Mouse (Mus musculus): ENCODE results near the gene BC049352.

DNA sequence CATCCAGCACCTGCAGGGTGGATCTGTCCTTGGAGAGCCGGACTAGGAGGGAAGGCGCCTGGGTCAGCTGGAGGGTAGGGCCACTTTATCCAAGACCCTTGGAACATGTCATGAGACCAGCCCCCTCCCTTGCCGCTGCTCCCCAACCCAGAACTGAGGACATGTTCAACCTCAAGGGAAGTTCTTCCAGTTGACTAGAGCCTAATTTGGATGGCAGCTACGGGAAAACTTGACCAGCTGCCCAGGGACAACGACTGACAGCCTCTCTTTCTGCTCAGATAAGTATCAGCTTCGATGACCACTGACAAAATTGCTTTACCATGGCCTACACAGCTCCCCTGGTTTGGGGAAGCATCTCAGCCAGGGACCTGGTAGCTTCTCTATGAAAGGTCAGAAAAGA, 1.5 kb downstream of the BC049352 start:
- no peak for TF ChIP-seq CTCF (IDR thresholded peaks at IDR 0.05; ENCODE audit: control insufficient read depth, insufficient read depth, insufficient read length)
- TF ChIP-seq MYOG (IDR thresholded peaks at IDR 0.05; ENCODE audit: control insufficient read depth, extremely low read depth, insufficient read length), result no peak
- no peak for TF ChIP-seq MYOD1 (IDR thresholded peaks at IDR 0.05; ENCODE audit: control insufficient read depth, insufficient read length, low read depth)
- TF ChIP-seq CEBPB (IDR thresholded peaks at IDR 0.05; ENCODE audit: low read depth), result no peak
- no peak for TF ChIP-seq USF1 (IDR thresholded peaks at IDR 0.05; ENCODE audit: low read depth)
